Mouse (Mus musculus) thymus, adult 2 months (tissue): Measurements from ENCODE around the gene Paqr4. TPM values are rescaled to one million over a fixed set of nuclear protein-coding genes. Genes with fewer than 3 reads are reported as not detected.

Source experiments
- DNase-seq: peaks from one replicate; pipeline ENCODE4 v3.0.0; 2021
- H3K27ac ChIP-seq: fragments of 200-500 bp; 2 replicates; pipeline ENCODE4 v1.5.1; 2012; ENCODE audit warnings: low read length, control low read depth; ENCODE audit not compliant: control insufficient read depth, insufficient read depth
- H3K27me3 ChIP-seq: fragments of 200-500 bp; 2 replicates; pipeline ENCODE4 v1.6.1; 2012; ENCODE audit warnings: mild to moderate bottlenecking, low read length, moderate library complexity, mixed read lengths; ENCODE audit not compliant: control insufficient read depth, insufficient read depth
- H3K36me3 ChIP-seq: fragments of 200-500 bp; 2 replicates; pipeline ENCODE4 v1.6.1; 2012; ENCODE audit warnings: mild to moderate bottlenecking, low read length, moderate library complexity; ENCODE audit not compliant: control insufficient read depth, insufficient read depth
- H3K4me1 ChIP-seq: fragments of 200-500 bp; replicated peaks from 2 replicates; pipeline ENCODE4 v1.6.1; 2012; ENCODE audit warnings: low read length; ENCODE audit not compliant: control insufficient read depth, insufficient read depth
- H3K4me3 ChIP-seq: fragments of 200-500 bp; 2 replicates; pipeline ENCODE4 v1.5.1; 2012; ENCODE audit warnings: mild to moderate bottlenecking, low read length, control low read depth, moderate library complexity; ENCODE audit not compliant: control insufficient read depth, insufficient read depth
- CTCF ChIP-seq: fragments of 200-500 bp; IDR thresholded peaks from 2 replicates; pipeline ENCODE4 v1.5.1; 2012; ENCODE audit warnings: mild to moderate bottlenecking, control low read depth, low read length, moderate library complexity, borderline replicate concordance; ENCODE audit not compliant: control insufficient read depth, poor library complexity, insufficient read depth; ENCODE audit errors: extremely low read depth
- POLR2A ChIP-seq: fragments of 200-500 bp; IDR thresholded peaks from 2 replicates; pipeline ENCODE4 v1.6.1; 2012; ENCODE audit warnings: mild to moderate bottlenecking, low read length, control low read depth, moderate library complexity; ENCODE audit not compliant: control insufficient read depth, poor library complexity, insufficient read depth; ENCODE audit errors: extremely low read depth
- WGBS: fragments of 180-500 bp; shearing (Covaris S2); methylation state at CpG from one replicate; pipeline ENCODE4 v1.1.7; 2018; 5-methylcytosine and 5-hydroxymethylcytosine counted together
- polyA plus RNA-seq: library from polyadenylated mRNA; depleted of rRNA; stranded (reverse); fragments of >200 nt; gene quantifications from 2 replicates; pipeline ENCODE4 v1.2.3, GENCODE M21; 2012

Paqr4 gene
- polyA plus RNA-seq, 1 experiment = 12.4 TPM

DNA sequence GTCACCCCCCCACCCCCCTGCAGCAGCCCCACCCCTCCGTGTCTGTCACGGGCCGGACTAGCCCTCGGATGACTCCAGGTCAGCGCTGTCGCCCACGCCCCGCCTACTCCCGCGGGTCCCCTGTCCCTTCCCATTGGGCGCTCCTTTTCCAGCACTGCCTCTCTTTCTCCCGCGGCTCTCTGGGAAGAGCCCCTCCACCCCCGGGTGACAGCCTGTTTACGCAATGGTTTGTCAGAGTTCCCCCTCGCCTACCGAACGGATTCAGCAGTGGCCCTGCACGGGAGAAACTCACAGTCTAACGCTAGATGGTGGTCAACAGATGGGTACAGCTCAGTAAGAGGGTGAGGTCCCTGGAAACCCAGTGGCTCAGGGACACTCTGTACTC, 13.9 kb downstream of the Paqr4 start:
- TF ChIP-seq CTCF = no peak
- TF ChIP-seq POLR2A = no peak
- H3K36me3 ChIP-seq = no peaks in the 10 kb centered on the region
- DNase-seq = no peak
- 2% methylated on average over 20 of the region's 20 CpGs for WGBS
- H3K27me3 ChIP-seq = peaks cover 2% of the 10 kb centered on the region; the same call in 1 of the 2 replicates
- H3K4me1 ChIP-seq = peaks cover 11% of the 10 kb centered on the region; the same call in 1 of the 2 replicates
- H3K4me3 ChIP-seq = peak overlapping the region; percentile 73
- H3K27ac ChIP-seq = no peak overlapping the region

DNA sequence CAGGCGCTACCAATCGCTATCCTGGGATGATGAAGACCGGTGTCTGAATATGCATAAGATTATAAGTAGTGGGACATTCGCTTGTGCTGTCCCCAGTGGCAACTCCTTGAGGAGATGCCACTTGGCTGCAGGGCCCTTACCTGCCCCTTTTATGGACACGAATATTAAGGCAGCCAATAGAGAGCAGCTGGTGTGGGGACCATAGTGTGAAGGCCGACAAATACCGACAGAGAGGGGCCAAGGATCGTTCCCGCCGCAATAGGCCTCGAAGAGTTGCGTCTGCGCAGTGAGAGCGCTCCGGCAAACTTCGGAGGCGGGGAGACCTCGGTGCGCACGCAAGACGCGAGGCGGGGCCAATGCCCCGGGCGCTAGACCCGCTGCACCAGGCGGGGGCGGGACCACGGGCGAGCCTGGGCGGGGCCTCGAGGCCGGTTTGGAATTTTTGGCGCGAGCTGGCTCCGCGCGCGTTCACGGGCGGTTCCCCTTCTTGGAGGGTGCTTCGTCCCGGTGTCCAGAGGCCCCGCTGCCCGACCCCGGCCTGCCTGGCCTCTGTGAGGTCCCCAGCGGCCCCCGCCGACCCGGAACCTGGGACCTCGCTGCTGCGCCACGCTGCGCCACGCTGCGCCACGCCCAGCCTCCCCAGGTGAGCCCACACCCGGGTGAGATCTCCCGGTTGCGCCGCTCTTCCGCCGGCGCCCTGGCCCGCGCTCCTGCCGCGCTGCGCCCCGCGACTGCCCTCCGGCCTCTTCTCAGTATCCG, 14.5 kb downstream of the Paqr4 start, which contains the start of gene Pkmyt1:
Pkmyt1 (plus strand) TSS at position 338 of the 759 bp plus-strand sequence.
- H3K27me3 ChIP-seq = no peaks in the 10 kb centered on the region
- H3K27ac ChIP-seq = peak within 1 kb of the TSS; percentile 12; the same call in 1 of the 2 replicates
- WGBS = 2% methylated on average over 73 of the region's 73 CpGs
- H3K4me1 ChIP-seq = peaks cover 11% of the 10 kb centered on the region; the same call in 1 of the 2 replicates
- peak; percentile 96 for DNase-seq
- H3K36me3 ChIP-seq = no peaks in the 10 kb centered on the region
- H3K4me3 ChIP-seq = peak within 1 kb of the TSS; percentile 73
- TF ChIP-seq POLR2A (peak; percentile 73), CTCF (peak; percentile 46; the same call in 1 of the 2 replicates)

DNA sequence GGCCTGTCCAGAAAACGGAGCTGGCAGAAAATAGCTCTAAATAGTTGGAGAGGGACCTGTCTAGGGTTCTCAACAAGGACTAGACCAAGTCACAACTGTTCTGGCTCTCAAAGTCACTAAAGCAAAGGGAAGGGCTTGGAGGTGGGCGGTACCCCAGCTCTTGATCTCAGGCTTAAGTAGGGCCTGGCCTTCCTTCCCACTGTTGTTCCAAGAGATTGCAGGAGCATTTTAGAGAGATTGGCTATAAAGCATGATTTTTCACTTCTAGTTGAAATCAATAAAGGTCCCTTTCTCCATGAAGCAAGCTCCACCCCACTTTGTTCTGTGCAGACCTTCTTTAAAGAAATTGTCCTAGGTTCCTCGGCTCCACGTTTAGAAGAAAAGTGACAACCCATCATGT, 15.2 kb downstream of the Paqr4 start:
- Histone ChIP-seq H3K36me3 (no peaks in the 10 kb centered on the region), H3K27ac (no peak overlapping the region), H3K27me3 (no peaks in the 10 kb centered on the region), H3K4me3 (no peak overlapping the region), H3K4me1 (peaks cover 11% of the 10 kb centered on the region; the same call in 1 of the 2 replicates)
- DNase-seq = no peak
- TF ChIP-seq CTCF = no peak
- WGBS = 49% methylated on average over 4 of the region's 4 CpGs

- WGBS = 94% methylated on average over 7 of the region's 7 CpGs
- Histone ChIP-seq H3K4me1 (peaks cover 11% of the 10 kb centered on the region; the same call in 1 of the 2 replicates), H3K27me3 (no peaks in the 10 kb centered on the region), H3K36me3 (no peaks in the 10 kb centered on the region), H3K27ac (no peak within 1 kb of the TSS), H3K4me3 (no peak within 1 kb of the TSS)
- TF ChIP-seq CTCF (no peak), POLR2A (no peak)
- no peak for DNase-seq
These were observed 18.1 kb downstream of the Paqr4 start, which contains the start of gene 1520401A03Rik for GRCm38 (mm10) chr17:23722376-23723125. Gene 1520401A03Rik, minus strand, starts transcription at chr17:23722783.

GRCm38 (mm10) chr17:23721886-23722285, 18.8 kb downstream of the Paqr4 start:
- 98% methylated on average over 2 of the region's 2 CpGs for WGBS
- H3K4me1 ChIP-seq = peaks cover 9% of the 10 kb centered on the region; the same call in 1 of the 2 replicates
- H3K36me3 ChIP-seq = no peaks in the 10 kb centered on the region
- no peak overlapping the region for H3K4me3 ChIP-seq
- no peak overlapping the region for H3K27ac ChIP-seq
- H3K27me3 ChIP-seq = no peaks in the 10 kb centered on the region
- no peak for DNase-seq
- no peak for TF ChIP-seq POLR2A
- TF ChIP-seq CTCF = no peak

GRCm38 (mm10) chr17:23719455-23719854, 21.2 kb downstream of the Paqr4 start:
- no peak for TF ChIP-seq CTCF
- no peak for TF ChIP-seq POLR2A
- 58% methylated on average over 1 of the region's 1 CpGs for whole genome bisulfite sequencing
- Histone ChIP-seq H3K36me3 (no peaks in the 10 kb centered on the region), H3K4me3 (no peak overlapping the region), H3K27me3 (no peaks in the 10 kb centered on the region), H3K4me1 (no peaks in the 10 kb centered on the region), H3K27ac (no peak overlapping the region)
- no peak for DNase-seq
